Mouse (Mus musculus): ENCODE results near the gene Armc2.

The Armc2 gene

GRCm38 (mm10) chr10:41907950-41908349, 110.3 kb downstream of the Armc2 start:
- no peak for DNase-seq (ENCODE audit: low read depth, low spot score)

DNA sequence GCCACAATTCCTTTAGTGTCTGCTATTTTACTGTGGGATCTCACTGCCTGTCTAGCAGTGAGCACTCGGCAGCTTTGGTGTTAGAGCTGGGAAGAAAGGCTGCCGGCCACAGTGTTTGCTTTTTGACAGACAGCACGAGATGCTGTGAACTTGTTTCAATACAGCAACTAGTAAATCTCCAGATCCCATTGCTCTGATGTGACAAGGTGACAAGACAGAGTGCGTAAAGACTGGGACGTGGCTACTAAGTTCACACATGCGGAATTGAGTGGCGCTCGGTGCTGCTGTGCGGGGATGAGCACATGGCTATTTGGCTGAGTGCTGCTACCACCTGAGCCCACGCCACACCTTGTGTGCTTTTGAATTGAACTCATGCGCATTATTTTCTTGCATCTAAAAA, 110.8 kb downstream of the Armc2 start:
- no peak for DNase-seq (ENCODE audit: low read depth, low spot score)

DNA sequence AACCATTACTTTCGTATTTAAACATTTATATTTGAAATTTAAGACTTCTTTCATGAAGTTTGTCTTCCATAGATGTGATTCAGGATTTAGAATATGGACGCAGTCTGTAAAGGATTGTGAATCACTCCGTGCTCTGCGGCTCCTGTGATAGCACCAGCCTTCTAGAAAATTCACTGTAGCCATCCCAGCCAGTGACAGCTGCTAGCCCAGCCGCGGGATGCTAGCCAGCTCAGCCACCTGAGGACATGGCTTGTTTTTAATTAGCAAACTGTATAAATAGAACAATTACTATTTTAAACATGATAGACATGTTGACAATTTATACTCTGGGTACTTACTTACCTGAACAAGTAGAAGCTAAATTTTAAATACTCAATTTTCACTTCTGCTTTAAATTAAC, 116.4 kb downstream of the Armc2 start:
- no peak for DNase-seq (ENCODE audit: low read depth, low spot score)

DNA sequence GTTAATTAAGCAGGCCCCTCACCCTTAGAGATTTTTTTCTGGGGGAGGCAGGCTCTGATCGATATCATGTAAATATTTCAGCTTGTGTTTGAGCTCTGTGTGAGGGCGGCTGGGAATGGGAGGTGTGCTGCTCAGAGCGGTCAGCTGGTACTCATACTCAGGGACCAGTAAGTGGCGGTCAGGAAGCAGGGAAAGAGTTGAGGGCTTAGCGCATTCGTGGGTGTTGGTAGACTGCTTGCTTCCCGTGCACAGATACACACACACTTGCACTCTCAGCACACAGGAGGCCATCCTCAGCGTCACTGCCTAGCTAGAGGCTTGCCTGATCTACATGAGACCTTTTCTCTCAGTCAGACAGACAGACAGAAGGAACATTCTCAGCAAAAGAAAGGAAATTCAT, 116.8 kb downstream of the Armc2 start:
- DNase-seq (ENCODE audit: low read depth, low spot score) = no peak

GRCm38 (mm10) chr10:41896865-41897264, 121.4 kb downstream of the Armc2 start:
- DNase-seq (ENCODE audit: low read depth, low spot score) = no peak

DNA sequence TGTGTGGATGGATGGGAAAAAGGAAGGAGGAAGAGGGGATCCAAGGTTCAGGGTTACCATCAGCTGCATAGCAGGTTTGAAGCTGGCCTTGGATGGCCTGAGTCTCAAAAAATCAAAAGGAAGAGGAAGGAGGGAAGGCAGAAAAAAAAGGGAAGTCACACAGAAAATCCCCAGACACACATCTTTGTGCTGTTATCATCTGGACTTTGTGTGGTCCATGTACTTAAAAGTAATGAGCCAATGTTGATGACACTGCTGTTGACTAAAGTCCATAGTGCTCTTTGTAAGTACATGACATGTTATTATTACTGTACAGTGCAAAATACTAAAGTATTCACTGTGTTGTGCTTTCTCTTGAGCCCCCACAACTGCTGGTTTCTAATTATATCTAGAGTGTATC, 121.8 kb downstream of the Armc2 start:
- DNase-seq (ENCODE audit: low read depth, low spot score) = no peak

DNA sequence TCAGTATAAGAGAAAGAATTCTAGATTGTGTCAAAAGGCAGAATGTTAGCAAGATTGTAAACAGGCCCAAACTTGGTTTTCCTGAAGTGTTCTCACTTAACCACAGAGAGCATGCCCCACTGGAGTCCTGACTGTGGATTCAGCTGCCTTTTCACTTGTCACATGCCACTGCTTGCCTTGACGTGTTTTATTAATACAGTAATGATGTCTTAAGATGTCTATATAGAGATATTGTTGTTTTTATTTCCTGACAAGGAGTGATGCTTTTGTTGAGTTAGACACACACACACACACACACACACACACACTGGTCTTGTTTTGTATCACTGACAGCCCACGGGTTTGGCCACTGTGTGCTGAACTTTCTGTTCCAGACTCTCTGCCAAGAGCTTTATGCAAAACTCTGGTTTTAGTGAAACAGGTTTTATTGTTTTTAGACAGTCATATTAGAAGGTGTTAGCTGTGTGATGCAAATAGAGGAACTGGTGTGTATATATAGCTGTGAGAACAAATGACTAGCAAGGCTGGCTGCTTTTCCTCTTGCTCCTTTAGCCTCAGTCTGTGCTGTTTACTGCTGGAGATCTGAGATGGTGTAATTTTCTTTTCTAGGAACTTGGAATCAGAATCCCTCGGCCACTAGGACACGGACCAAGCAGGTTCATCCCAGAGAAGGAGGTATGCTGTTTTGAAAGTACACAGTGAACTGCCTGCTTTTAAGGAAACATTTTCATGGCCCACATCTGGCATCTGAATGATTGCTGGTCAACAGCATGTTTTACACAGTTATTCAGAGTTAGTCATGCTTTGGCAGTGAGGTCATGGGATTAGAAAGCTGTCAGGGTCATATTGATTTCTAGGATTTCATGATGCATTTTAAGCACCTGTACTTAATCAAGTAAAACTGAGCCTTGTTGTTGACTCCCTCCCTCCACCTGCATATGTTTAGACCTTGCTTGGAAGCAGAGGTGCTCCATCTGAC, 124.5 kb downstream of the Armc2 start:
- DNase-seq (ENCODE audit: low read depth, low spot score) = no peak

- no peak for DNase-seq (ENCODE audit: low read depth, low spot score)
Measured at GRCm38 (mm10) chr10:41891312-41891711, 126.9 kb downstream of the Armc2 start.

DNA sequence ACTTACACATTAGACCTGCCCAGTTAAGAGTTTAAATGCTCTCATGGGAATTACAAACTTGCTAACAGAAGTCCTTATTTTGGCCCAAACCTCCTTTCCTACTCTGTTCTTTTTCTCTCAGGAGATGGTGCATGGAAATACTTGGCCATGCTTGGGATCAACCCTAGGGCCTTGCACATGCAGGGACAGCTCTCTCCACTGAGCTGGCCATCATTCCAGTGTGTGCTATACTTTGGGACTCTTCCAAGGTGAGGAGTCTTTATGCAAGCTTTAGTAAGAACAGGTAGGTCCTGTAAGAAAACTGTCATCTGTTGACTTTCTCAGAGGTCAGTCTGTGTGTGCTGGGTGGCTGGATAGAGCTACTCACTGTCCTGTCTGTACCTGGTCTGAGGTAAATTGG, 127.7 kb downstream of the Armc2 start:
- DNase-seq (ENCODE audit: low read depth, low spot score) = no peak

DNA sequence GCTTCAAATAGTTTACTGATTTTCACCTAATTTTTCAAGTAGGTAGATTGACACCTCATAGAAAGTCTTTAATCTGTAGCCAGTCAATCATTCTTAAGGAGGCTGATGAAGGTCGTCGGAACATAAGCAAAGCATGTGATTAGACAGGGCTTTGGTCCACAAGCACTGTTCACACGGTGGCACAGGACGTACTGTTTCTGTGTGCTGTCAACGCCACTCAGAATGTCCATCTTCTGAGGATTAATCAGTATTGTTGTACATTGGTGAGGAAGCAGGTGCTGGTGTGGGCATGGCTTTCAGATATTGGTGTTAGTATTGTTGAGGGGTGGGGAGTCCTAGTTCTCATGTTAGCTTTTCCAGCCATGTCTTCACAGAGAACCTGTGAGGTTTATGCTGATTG, 128.7 kb downstream of the Armc2 start:
- DNase-seq (ENCODE audit: low read depth, low spot score) = no peak

DNA sequence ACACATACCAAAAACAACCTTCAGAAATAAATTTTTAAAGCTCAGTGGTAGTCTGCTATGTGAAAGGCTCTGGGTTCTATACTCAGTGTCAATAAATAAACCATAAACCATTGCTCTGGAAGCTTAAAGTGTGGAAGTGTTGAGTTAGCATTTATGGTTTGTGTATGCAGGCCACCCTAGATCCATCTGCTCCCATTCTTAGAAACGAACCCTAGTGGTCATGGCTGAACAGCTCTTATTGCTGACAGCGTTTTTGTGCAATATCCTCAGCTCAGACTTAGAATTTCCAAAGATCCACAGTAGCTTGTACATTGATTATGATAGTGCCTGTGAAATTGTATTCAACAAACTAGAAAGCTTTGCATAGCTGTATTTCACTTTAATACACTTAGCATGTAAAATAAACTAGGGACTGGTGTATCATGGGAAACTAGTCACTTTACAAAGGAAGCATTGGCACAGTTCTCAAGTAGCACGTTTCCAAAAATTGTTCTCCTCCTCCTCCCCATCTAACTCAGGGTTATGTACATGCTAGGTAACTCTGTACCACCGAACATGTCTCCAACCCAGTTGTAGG, 129.8 kb downstream of the Armc2 start:
- no peak for DNase-seq (ENCODE audit: low read depth, low spot score)

DNA sequence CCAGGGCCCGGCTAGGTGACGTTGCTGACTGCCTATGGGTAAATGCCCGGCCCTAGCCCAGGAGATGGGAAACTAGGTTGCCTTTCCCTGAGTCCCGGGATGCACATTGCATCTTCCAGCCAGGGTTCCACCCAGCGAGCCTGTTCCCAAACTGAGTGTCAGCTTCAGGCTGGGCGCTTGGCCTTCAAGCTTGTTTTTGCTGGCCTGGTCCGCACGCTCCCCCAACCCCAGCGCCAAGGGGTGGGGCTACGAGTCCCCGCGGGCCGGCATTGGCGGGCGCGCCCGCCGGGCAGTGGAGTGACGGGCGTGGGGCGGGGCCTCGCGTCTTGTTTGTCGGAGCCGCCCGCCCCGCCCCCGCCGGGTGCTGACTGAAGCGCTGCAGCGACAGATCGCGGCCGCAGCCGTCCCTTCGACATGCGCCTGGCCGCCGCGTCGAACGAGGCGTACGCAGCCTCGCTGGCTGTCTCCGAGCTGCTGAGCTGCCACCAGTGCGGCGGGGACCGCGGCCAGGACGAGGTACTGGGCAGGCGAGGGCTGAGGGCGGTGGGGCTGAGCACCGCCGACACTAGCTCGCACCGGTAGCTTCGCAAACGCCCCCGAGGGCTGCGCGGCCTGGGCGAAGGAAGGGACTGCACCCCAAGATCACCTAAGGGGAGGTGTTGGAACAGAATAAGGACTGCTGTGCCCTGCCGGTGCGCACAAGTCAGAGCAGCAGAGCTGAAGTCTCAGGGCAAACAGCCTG, 131.0 kb downstream of the Armc2 start:
- peak; percentile 91 for DNase-seq (ENCODE audit: low read depth, low spot score)

GRCm38 (mm10) chr10:41883741-41884575, 134.3 kb downstream of the Armc2 start:
- no peak for DNase-seq (ENCODE audit: low read depth, low spot score)

GRCm38 (mm10) chr10:41881438-41881837, 136.8 kb downstream of the Armc2 start:
- DNase-seq (ENCODE audit: low read depth, low spot score) = no peak

DNA sequence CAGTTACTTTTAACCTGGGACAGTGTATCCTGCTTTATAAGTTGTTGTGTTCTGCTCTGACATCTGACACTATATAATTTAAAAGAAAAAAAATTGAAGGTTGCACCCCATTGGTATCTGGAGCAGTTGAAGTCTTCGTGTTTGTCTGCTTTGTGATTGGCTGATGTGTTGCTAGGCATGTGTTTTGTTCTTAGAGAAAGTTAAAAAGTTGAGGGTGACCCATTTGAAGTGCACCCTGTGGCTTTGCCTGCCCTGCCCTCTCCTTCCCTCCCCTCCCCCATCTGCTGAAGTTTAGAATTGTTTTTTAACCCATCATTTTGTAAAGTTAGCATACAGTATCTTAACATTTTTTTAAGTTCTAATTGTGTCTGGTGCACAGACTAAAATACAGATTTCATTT, 137.5 kb downstream of the Armc2 start:
- DNase-seq (ENCODE audit: low read depth, low spot score) = no peak

- DNase-seq (ENCODE audit: low read depth, low spot score) = no peak
Measured at GRCm38 (mm10) chr10:41880206-41880605, 138.0 kb downstream of the Armc2 start.

- no peak for DNase-seq (ENCODE audit: low read depth, low spot score)
Measured at GRCm38 (mm10) chr10:41879675-41880074, 138.6 kb downstream of the Armc2 start.

GRCm38 (mm10) chr10:41878344-41878743, 139.9 kb downstream of the Armc2 start:
- no peak for DNase-seq (ENCODE audit: low read depth, low spot score)

GRCm38 (mm10) chr10:41875624-41876023, 142.6 kb downstream of the Armc2 start:
- no peak for DNase-seq (ENCODE audit: low read depth, low spot score)

- no peak for DNase-seq (ENCODE audit: low read depth, low spot score)
Measured at GRCm38 (mm10) chr10:41871564-41871963, 146.7 kb downstream of the Armc2 start.

GRCm38 (mm10) chr10:41870101-41870500, 148.1 kb downstream of the Armc2 start:
- no peak for DNase-seq (ENCODE audit: low read depth, low spot score)
